Mouse (Mus musculus) testis, adult 2 months (tissue): ENCODE measurements around the gene Synrg. TPM values are rescaled to one million over a fixed set of nuclear protein-coding genes. Genes with fewer than 3 reads are reported as not detected.

ENCODE experiments used
- H3K27ac ChIP-seq: fragments of 200-500 bp; 2 replicates; pipeline ENCODE4 v1.5.1; 2012; ENCODE audit warnings: low read depth, low read length; ENCODE audit not compliant: control insufficient read depth, insufficient read depth
- H3K27me3 ChIP-seq: fragments of 200-500 bp; 2 replicates; pipeline ENCODE4 v1.6.1; 2012; ENCODE audit warnings: mild to moderate bottlenecking, low read length, moderate library complexity; ENCODE audit not compliant: control insufficient read depth, insufficient read depth
- H3K36me3 ChIP-seq: fragments of 200-500 bp; 2 replicates; pipeline ENCODE4 v1.6.1; 2012; ENCODE audit warnings: mild to moderate bottlenecking, low read length; ENCODE audit not compliant: control insufficient read depth, insufficient read depth
- H3K4me1 ChIP-seq: fragments of 200-500 bp; 2 replicates; pipeline ENCODE4 v1.6.1; 2012; ENCODE audit warnings: low read length; ENCODE audit not compliant: control insufficient read depth, insufficient read depth
- H3K4me3 ChIP-seq: fragments of 200-500 bp; 2 replicates; pipeline ENCODE4 v1.5.1; 2012; ENCODE audit warnings: low read depth, mild to moderate bottlenecking, low read length, moderate library complexity, mixed read lengths; ENCODE audit not compliant: control insufficient read depth
- CTCF ChIP-seq: fragments of 200-500 bp; IDR thresholded peaks from 2 replicates; pipeline ENCODE4 v1.5.1; 2012; ENCODE audit warnings: low read depth, mild to moderate bottlenecking, inconsistent platforms, low read length, moderate library complexity; ENCODE audit not compliant: control insufficient read depth, insufficient read depth, insufficient replicate concordance
- POLR2A ChIP-seq: fragments of 200-500 bp; IDR thresholded peaks from 2 replicates; pipeline ENCODE4 v1.6.1; 2012; ENCODE audit warnings: low read depth, mild to moderate bottlenecking, inconsistent platforms, low read length, moderate library complexity; ENCODE audit not compliant: control insufficient read depth
- polyA plus RNA-seq: library from polyadenylated mRNA; depleted of rRNA; stranded (reverse); fragments of >200 nt; gene quantifications from 2 replicates; pipeline ENCODE4 v1.2.3, GENCODE M21; 2012

The Synrg gene
- polyA plus RNA-seq, 1 experiment: 33.0 TPM

DNA sequence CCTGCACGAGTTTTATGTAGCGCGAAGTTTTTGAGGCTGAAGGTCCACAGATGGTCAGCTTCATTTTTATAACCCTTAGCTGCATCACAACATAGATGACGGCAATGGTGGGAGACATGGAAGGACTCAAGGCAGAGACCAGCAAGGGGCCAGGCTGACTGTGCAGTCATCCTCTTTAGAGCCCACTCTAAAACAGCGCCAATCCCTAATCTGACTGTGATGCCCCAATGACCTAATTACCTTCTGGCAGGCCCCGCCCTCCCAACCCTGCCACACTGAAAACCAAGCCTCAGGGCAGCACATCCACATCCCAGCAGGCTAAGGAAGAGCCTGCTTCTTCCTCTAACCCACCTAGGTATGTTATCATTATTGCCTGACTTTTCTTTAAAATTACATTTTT lies 96.4 kb downstream of the Synrg start:
- Histone ChIP-seq H3K36me3 (no peaks in the 10 kb centered on the region), H3K4me3 (no peak overlapping the region), H3K27ac (no peak overlapping the region), H3K27me3 (no peaks in the 10 kb centered on the region), H3K4me1 (no peaks in the 10 kb centered on the region)
- TF ChIP-seq POLR2A: no peak
- no peak for TF ChIP-seq CTCF

DNA sequence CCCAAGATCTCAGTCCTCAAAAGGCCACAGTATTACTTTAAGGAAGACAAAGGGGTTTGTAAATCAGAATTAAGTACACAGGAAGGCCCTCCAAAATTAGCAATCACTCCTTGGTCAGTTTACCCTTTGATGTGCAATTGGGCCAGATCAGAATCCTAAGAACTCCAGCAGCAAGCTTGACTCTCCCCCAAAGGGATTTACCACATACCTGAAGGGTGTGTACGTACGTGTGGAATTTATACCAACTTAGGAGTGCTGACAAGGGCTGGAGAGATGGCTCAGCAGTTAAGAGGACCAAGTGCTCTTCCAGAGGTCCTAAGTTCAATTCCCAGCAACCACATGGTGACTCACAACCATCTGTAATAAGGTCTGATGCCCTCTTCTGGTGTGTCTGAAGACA lies 97.7 kb downstream of the Synrg start:
- H3K36me3 ChIP-seq: no peaks in the 10 kb centered on the region
- H3K27ac ChIP-seq: no peak overlapping the region
- H3K27me3 ChIP-seq: no peaks in the 10 kb centered on the region
- no peaks in the 10 kb centered on the region; the same call in 1 of the 2 replicates for H3K4me1 ChIP-seq
- TF ChIP-seq CTCF: no peak
- no peak for TF ChIP-seq POLR2A
- H3K4me3 ChIP-seq: no peak overlapping the region

DNA sequence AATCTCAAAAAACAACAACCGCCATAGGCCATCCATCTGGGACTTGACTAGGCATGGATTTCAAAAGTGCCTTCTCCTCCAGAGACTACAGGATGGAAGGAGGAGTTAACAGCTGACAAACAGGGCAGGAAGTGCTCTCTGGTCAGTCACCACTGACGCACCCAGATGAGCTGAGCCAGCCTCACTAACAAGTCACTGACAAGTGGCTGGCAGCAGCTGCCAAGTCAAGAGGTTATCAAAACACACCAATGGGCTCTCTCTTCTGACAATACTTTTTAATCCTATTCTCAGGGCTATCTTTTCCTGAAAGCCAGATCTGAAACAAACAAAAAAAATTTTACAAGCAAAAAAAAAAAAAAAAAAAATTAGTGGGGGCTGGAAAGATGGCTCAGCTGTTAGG lies 98.6 kb downstream of the Synrg start:
- peaks cover under 1% of the 10 kb centered on the region for H3K4me1 ChIP-seq
- no peak overlapping the region for H3K27ac ChIP-seq
- H3K36me3 ChIP-seq: no peaks in the 10 kb centered on the region
- no peak overlapping the region for H3K4me3 ChIP-seq
- TF ChIP-seq CTCF: no peak
- no peak for TF ChIP-seq POLR2A
- no peaks in the 10 kb centered on the region for H3K27me3 ChIP-seq

- Histone ChIP-seq H3K27ac (no peak overlapping the region), H3K36me3 (no peaks in the 10 kb centered on the region), H3K27me3 (no peaks in the 10 kb centered on the region), H3K4me1 (peaks cover 2% of the 10 kb centered on the region), H3K4me3 (no peak overlapping the region)
- TF ChIP-seq CTCF (no peak), POLR2A (no peak)
Observed at GRCm38 (mm10) chr11:84063631-84064209, 99.5 kb downstream of the Synrg start.

GRCm38 (mm10) chr11:84066071-84066481 lies 101.8 kb downstream of the Synrg start:
- Histone ChIP-seq H3K4me3 (no peak overlapping the region), H3K4me1 (peaks cover 5% of the 10 kb centered on the region), H3K36me3 (no peaks in the 10 kb centered on the region), H3K27me3 (no peaks in the 10 kb centered on the region), H3K27ac (no peak overlapping the region)
- TF ChIP-seq CTCF (no peak), POLR2A (no peak)

DNA sequence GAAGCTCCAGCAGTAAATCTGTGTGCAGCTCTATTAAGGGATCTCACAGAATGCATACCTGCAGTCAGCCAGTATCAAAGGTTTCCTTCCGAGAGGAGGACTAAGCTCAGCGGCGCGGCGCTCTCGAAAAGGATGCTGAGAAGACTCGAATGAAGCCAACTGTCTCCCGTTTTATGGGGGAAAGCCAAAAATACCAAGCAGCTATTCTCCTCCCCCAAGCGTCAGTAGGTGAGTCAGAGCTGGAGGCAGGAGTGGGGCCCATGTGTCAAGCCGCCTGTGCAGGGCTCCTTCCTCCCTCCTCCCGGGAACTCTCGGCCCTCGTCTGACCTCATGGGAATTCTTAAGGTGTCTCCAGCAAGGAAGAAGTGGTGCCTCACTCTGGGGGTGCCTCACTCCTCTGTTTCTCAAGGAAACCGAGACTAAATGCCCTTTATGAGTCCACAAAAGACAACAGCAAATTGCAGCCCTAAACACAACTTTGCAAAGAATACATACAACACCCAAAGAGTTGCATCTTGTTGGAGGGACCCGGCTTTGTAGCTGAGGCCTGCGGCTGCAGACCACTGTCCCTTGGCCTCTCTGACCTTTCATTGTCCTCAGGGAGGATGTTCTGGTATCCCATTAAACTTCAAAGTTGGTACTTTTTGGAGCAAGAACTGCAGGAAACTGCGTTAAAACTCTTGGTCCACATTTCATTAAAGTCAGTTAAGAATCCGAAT lies 102.9 kb downstream of the Synrg start:
- Histone ChIP-seq H3K4me1 (peaks cover 5% of the 10 kb centered on the region), H3K36me3 (no peaks in the 10 kb centered on the region), H3K27ac (no peak overlapping the region), H3K4me3 (no peak overlapping the region), H3K27me3 (no peaks in the 10 kb centered on the region)
- TF ChIP-seq POLR2A (no peak), CTCF (no peak)

DNA sequence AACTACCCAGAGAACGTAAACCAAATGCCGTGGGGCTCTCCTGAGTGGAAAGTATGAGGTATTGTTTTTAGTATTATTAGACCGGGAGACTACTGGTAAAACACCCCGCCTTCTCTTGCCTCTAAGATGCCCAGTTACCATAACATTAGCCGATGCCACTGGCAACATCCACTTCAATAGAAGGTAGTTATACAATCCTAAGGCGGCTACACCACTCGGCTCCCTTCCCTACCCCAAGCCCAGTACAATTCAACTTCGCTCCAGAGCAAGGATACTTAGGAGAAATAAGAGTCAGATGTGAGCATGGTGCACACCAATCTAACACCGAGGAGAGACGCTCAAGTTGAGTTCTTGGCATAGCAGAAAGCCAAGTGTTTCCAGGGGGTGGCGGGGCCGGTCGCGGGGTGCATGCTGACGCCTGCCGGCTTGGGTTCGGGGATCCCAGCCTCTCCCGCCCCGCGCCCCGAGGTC lies 103.5 kb downstream of the Synrg start:
- Histone ChIP-seq H3K4me1 (peaks cover 5% of the 10 kb centered on the region), H3K27ac (no peak overlapping the region), H3K36me3 (no peaks in the 10 kb centered on the region), H3K27me3 (no peaks in the 10 kb centered on the region), H3K4me3 (peak overlapping the region; percentile 76)
- TF ChIP-seq CTCF (no peak), POLR2A (no peak)
